Mouse (Mus musculus) thymus, adult 2 months (tissue): ENCODE measurements at regions not wholly inside any gene's neighbourhood (a gene's known extent, or its start where the extent isn't known, plus 50 kb on each side); places are given as distances from the start of the nearest gene placed in this dataset.

Experiments
- CTCF ChIP-seq: fragments of 200-500 bp; IDR thresholded peaks from 2 replicates; pipeline ENCODE4 v1.5.1; 2012; ENCODE audit warnings: mild to moderate bottlenecking, control low read depth, low read length, moderate library complexity, borderline replicate concordance; ENCODE audit not compliant: control insufficient read depth, poor library complexity, insufficient read depth; ENCODE audit errors: extremely low read depth
- POLR2A ChIP-seq: fragments of 200-500 bp; IDR thresholded peaks from 2 replicates; pipeline ENCODE4 v1.6.1; 2012; ENCODE audit warnings: mild to moderate bottlenecking, low read length, control low read depth, moderate library complexity; ENCODE audit not compliant: control insufficient read depth, poor library complexity, insufficient read depth; ENCODE audit errors: extremely low read depth

DNA sequence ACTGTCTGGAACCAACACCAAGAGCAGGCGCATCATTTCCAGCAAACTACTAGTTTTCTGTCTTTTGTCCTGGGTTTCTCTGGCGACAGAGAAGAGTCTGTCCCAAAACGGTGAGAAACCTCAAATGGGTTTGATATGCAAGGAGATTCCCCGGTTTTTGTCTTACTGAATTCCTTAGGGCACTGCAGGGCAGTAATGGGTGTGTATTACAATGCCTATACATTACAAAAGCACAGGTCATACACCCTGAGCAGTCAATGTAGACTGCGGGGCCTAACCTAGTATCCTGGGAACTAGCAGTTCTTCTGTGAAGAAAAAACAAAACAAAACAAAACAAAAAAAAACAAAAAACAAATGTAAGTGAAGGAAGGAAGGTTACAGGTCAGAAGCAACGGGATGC, 188.3 kb downstream of the Wdr11 start:
- no peak for TF ChIP-seq CTCF
- TF ChIP-seq POLR2A = no peak
